Mouse (Mus musculus) neural tube, embryonic 13.5 days (tissue): Measurements from ENCODE around the gene Itpr1. TPM values are rescaled to one million over a fixed set of nuclear protein-coding genes. Genes with fewer than 3 reads are reported as not detected.

Experiments
- ATAC-seq: fragments of 200-750 bp; cut with Nextera tagmentation; 2 replicates; pipeline ENCODE4 v1.8.0; 2017; ENCODE audit warnings: low read depth, mild to moderate bottlenecking, moderate TSS enrichment, moderate library complexity
- H3K27ac ChIP-seq: fragments of 300-500 bp; sonication (generic); replicated peaks from 2 replicates; pipeline ENCODE4 v1.5.1; 2015; ENCODE audit warnings: moderate library complexity, mild to moderate bottlenecking, inconsistent platforms
- H3K27me3 ChIP-seq: fragments of 300-500 bp; sonication (generic); 2 replicates; pipeline ENCODE4 v1.6.1; 2015; ENCODE audit warnings: mild to moderate bottlenecking, inconsistent platforms
- H3K36me3 ChIP-seq: fragments of 300-500 bp; sonication (generic); 2 replicates; pipeline ENCODE4 v1.6.1; 2015; ENCODE audit warnings: mild to moderate bottlenecking, inconsistent platforms
- H3K4me1 ChIP-seq: fragments of 300-500 bp; sonication (generic); replicated peaks from 2 replicates; pipeline ENCODE4 v1.6.1; 2015; ENCODE audit warnings: inconsistent platforms
- H3K4me2 ChIP-seq: fragments of 300-500 bp; sonication (generic); 2 replicates; pipeline ENCODE4 v1.6.1; 2015; ENCODE audit warnings: inconsistent platforms, mild to moderate bottlenecking, moderate library complexity
- H3K4me3 ChIP-seq: fragments of 300-500 bp; sonication (generic); 2 replicates; pipeline ENCODE4 v1.5.1; 2015; ENCODE audit warnings: mild to moderate bottlenecking, inconsistent platforms
- H3K9ac ChIP-seq: fragments of 300-500 bp; sonication (generic); 2 replicates; pipeline ENCODE4 v1.6.1; 2015; ENCODE audit warnings: moderate library complexity, mild to moderate bottlenecking, inconsistent platforms
- H3K9me3 ChIP-seq: fragments of 300-500 bp; sonication (generic); 2 replicates; pipeline ENCODE4 v1.6.1; 2016; ENCODE audit warnings: inconsistent platforms
- WGBS: fragments of 180-500 bp; shearing (Covaris S2); methylation state at CpG from one replicate; pipeline ENCODE4 v1.1.7; 2015; 5-methylcytosine and 5-hydroxymethylcytosine counted together
- polyA plus RNA-seq: library from polyadenylated mRNA; unstranded; fragments of >200 nt; fragmentation: Nextera tagmentation; extraction: Ambion mirVana; gene quantifications from 2 replicates; pipeline ENCODE4 v1.2.1, GENCODE M21; 2015

The Itpr1 gene
- polyA plus RNA-seq, 1 experiment from 2014 or later, result 4.2 TPM

- Histone ChIP-seq H3K9ac (no peak overlapping the region), H3K4me2 (no peak overlapping the region), H3K36me3 (no peaks in the 10 kb centered on the region), H3K4me3 (no peak overlapping the region), H3K9me3 (no peaks in the 10 kb centered on the region), H3K27me3 (no peaks in the 10 kb centered on the region), H3K4me1 (no peaks in the 10 kb centered on the region; the same call in 1 of the 2 replicates), H3K27ac (no peak overlapping the region)
- ATAC-seq, result no peak
- WGBS, result 88% methylated on average over 3 of the region's 3 CpGs
These were observed 51.3 kb downstream of the Itpr1 start for GRCm38 (mm10) chr6:108264164-108264563.

DNA sequence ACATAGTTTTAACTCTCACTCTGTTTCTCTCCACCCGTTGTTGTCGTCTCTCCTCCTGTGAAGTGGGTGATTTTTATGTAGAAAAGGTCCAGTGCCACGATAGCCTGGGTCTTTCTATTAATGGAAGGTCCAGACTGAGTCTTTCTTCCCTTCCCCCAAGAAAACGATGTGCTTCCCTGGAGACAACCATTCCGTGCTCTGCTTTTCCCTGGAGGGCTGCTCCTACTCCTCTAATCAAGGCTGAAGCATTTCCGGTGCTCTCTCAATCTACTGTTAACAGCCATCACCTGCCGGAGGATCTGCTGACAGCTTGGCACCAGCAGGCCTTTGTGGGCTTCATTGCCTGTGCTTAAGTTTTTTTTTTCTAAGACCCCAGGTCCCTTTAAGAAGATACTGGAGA, 60.6 kb downstream of the Itpr1 start:
- Histone ChIP-seq H3K9me3 (no peaks in the 10 kb centered on the region), H3K4me3 (no peak overlapping the region), H3K36me3 (no peaks in the 10 kb centered on the region), H3K4me2 (no peak overlapping the region), H3K9ac (no peak overlapping the region), H3K27me3 (no peaks in the 10 kb centered on the region), H3K4me1 (no peaks in the 10 kb centered on the region), H3K27ac (no peak overlapping the region)
- ATAC-seq, result no peak
- WGBS, result 71% methylated on average over 7 of the region's 7 CpGs

- no peaks in the 10 kb centered on the region for H3K4me1 ChIP-seq
- no peak for ATAC-seq
- H3K27me3 ChIP-seq, result no peaks in the 10 kb centered on the region
- H3K27ac ChIP-seq, result no peak overlapping the region
- 68% methylated on average over 10 of the region's 10 CpGs for whole genome bisulfite sequencing
- no peaks in the 10 kb centered on the region for H3K36me3 ChIP-seq
- no peak overlapping the region for H3K4me2 ChIP-seq
- no peak overlapping the region for H3K4me3 ChIP-seq
- no peak overlapping the region for H3K9ac ChIP-seq
- H3K9me3 ChIP-seq, result no peaks in the 10 kb centered on the region
These were observed 61.6 kb downstream of the Itpr1 start for GRCm38 (mm10) chr6:108274364-108275084.

DNA sequence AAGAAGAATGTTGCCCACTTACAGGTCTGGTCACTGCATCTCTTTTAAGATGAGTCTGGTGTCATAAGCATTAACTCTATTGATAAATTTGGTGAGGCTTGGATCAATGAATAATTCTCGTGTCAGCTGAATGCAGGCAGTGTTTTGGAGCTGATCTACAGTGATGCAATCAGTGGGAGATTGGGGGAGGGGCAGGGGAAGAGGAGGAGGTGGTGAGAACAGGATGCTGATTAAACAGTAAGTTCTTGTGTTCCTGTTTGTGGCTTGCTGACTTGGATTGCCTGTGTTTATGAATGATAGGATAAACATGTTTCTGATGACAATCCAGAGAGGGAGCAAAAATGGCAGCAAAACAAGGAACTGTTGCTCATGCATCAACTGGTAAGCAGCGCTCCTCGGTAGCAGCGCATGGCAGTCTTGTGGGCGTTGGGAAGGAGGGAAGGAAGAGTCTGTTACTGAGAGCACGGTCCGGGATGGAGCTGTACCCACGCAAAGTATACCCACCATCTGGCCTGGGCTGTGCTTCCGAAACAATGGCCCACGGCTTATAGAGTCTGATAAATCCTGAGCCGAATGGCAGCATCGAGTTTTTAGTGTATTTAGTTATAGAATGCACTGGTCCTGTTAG, 64.1 kb downstream of the Itpr1 start:
- no peak overlapping the region for H3K4me3 ChIP-seq
- no peak overlapping the region for H3K9ac ChIP-seq
- 87% methylated on average over 12 of the region's 12 CpGs for WGBS
- ATAC-seq, result no peak
- H3K4me2 ChIP-seq, result no peak overlapping the region
- no peaks in the 10 kb centered on the region for H3K36me3 ChIP-seq
- H3K27me3 ChIP-seq, result no peaks in the 10 kb centered on the region
- H3K27ac ChIP-seq, result no peak overlapping the region
- H3K4me1 ChIP-seq, result no peaks in the 10 kb centered on the region
- H3K9me3 ChIP-seq, result no peaks in the 10 kb centered on the region

DNA sequence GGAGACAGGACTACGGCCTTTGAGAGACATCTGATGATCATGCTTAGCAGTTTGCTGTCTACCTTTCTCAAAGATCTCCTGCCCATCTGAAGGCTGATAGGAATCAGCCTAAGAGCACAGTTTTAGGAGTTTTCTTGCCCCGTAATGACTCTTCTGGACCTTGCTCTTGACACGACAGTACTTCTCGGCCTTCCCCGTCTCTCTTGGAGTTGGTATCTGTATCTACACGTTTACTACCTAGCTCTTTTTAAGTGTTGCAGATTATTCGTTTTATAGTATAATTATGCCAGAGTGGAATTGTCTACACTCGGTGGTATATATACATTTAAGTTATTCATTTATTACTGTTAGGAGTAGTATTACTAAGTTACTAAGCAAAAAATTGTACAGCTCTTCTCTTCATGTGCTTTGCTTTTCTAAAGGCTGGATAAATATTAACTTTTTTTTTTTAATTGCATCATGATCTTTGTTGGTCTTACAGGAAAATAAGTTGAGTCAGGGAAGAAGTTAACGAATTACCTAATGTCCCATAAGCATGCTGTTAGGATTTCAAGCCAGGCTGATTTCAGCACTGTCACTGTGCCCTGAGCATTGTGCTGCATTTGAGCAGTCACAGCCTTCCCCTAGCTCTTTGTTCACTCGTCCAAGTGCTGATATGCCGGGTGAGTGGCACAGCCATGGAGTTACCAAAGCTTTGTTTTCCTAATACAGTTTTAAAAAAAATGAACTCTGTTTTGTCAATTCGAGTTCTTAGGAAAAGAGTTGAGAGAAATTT, 64.9 kb downstream of the Itpr1 start:
- 88% methylated on average over 12 of the region's 12 CpGs for WGBS

DNA sequence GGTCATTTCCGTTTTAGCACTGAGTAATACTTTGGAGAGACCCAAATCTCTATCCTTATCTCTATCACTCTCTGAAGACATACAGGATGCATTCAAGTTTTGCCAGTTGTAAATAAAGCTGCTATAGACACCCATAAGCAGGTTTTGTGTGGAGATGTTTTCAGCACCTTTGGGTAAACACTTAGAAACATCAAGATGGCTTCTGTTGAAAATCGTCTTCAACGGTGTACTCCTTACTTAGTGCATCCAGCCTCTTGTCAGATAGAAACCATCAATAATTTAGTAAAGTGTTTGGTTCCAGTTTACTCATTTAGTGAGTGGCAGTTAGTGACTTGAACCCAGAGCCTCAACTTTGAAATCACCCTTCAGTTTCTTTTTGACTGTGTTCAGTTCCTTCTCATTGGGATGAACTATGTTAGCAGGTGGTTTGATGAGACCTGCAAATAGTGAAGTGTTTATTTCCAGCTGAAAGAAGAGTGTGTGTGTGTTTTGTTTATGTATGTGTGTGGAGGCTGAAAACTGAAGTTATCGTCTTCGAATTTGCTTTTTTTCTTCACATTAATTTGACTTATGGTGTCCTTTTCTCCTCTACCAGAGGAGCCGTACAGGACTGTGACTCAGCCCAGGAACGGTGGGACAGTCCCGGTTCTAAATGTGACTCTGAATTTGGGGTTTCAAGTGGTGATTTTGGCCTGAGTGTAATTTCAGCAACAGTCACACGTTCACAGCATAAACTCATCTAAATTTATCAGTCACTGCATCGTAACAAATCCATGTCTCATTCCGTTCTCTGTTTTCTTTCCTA, 66.1 kb downstream of the Itpr1 start:
- Histone ChIP-seq H3K36me3 (no peaks in the 10 kb centered on the region), H3K27me3 (no peaks in the 10 kb centered on the region), H3K9ac (no peak overlapping the region), H3K27ac (no peak overlapping the region), H3K4me2 (no peak overlapping the region), H3K9me3 (no peaks in the 10 kb centered on the region), H3K4me3 (no peak overlapping the region), H3K4me1 (no peaks in the 10 kb centered on the region)
- whole genome bisulfite sequencing, result 92% methylated on average over 11 of the region's 11 CpGs
- ATAC-seq, result no peak

More for the DNA sequence above, 64.9 kb downstream of the Itpr1 start:
- H3K4me2 ChIP-seq, result no peak overlapping the region
- H3K36me3 ChIP-seq, result no peaks in the 10 kb centered on the region
- no peaks in the 10 kb centered on the region for H3K27me3 ChIP-seq
- no peak overlapping the region for H3K4me3 ChIP-seq
- H3K4me1 ChIP-seq, result no peaks in the 10 kb centered on the region
- no peak overlapping the region for H3K9ac ChIP-seq
- ATAC-seq, result no peak
- H3K27ac ChIP-seq, result no peak overlapping the region
- no peaks in the 10 kb centered on the region for H3K9me3 ChIP-seq

- no peaks in the 10 kb centered on the region for H3K36me3 ChIP-seq
- no peak overlapping the region for H3K27ac ChIP-seq
- H3K9me3 ChIP-seq, result no peaks in the 10 kb centered on the region
- H3K4me2 ChIP-seq, result no peak overlapping the region
- no peak for ATAC-seq
- H3K4me1 ChIP-seq, result no peaks in the 10 kb centered on the region
- H3K9ac ChIP-seq, result no peak overlapping the region
- H3K27me3 ChIP-seq, result no peaks in the 10 kb centered on the region
- WGBS, result 94% methylated on average over 4 of the region's 4 CpGs
- H3K4me3 ChIP-seq, result no peak overlapping the region
These were observed 69.2 kb downstream of the Itpr1 start for GRCm38 (mm10) chr6:108282131-108282530.

DNA sequence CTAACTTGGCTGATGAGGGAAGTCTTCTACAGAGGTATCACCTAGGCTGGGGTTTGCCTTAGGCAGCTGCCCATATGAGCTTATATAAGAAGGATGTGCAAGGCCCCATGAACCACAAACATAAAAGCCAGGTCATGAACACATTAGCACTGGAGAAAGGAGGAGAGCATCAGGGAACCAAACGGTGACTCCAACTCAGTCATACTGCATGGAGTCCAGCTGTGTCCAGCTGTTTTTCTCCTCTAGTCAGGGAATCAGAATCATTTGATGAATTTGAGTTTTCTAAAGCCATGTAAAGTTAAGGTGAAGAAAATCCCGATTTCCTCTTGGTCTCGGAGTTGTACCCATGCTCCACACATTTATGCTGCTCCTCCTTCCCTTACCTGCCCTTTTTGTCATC, 69.7 kb downstream of the Itpr1 start:
- Histone ChIP-seq H3K4me2 (no peak overlapping the region), H3K27me3 (no peaks in the 10 kb centered on the region), H3K27ac (no peak overlapping the region), H3K9me3 (no peaks in the 10 kb centered on the region), H3K9ac (no peak overlapping the region), H3K4me3 (no peak overlapping the region), H3K4me1 (no peaks in the 10 kb centered on the region), H3K36me3 (no peaks in the 10 kb centered on the region)
- WGBS, result 92% methylated on average over 3 of the region's 3 CpGs
- no peak for ATAC-seq

DNA sequence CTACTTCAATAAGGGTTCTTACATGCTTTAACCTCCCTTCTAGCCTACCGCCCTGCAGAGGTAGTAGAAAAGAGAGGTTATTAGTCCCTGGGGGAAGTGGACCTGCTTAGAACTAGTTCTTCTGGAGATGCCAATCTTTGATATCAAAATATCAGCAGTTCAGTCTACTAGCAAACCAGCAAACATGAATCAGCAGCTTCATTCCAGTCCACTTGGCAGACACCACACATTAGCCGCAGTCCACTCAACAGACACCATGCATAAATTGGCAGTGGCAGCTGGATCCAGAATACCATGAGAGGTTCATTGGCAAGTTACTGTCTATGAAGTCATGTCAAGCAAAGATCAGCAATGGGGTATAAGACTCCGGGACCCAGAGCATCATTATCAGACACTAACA, 71.8 kb downstream of the Itpr1 start:
- Histone ChIP-seq H3K9me3 (no peaks in the 10 kb centered on the region), H3K4me2 (no peak overlapping the region), H3K27me3 (no peaks in the 10 kb centered on the region), H3K27ac (no peak overlapping the region), H3K9ac (no peak overlapping the region), H3K4me1 (no peaks in the 10 kb centered on the region), H3K4me3 (no peak overlapping the region), H3K36me3 (no peaks in the 10 kb centered on the region)
- no peak for ATAC-seq
- WGBS, result 92% methylated on average over 3 of the region's 3 CpGs

DNA sequence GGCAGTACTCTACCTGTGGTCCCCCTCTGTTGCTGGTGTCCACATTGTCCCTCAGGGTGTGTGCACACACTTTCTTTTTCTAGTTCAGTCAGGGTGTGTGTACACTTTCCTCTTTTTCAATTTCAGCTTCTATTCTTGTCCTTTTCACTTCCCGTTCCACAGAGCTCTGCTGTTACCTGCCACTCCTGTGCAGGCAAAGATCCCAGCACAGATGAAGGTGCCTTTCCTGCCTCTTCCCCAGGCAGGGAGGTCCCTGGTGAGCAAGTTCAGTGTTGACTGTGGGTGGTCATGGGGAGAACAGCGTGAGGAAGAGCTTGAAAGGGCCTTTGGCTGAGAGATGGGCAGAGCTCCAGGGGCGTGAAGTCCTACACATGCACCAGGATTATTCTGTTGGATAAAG, 76.1 kb downstream of the Itpr1 start:
- Histone ChIP-seq H3K4me1 (no peaks in the 10 kb centered on the region), H3K9me3 (no peaks in the 10 kb centered on the region), H3K4me3 (no peak overlapping the region), H3K36me3 (no peaks in the 10 kb centered on the region), H3K9ac (no peak overlapping the region), H3K27me3 (no peaks in the 10 kb centered on the region), H3K4me2 (no peak overlapping the region), H3K27ac (no peak overlapping the region)
- ATAC-seq, result no peak
- 83% methylated on average over 3 of the region's 3 CpGs for WGBS

GRCm38 (mm10) chr6:108290978-108291377, 78.1 kb downstream of the Itpr1 start:
- no peaks in the 10 kb centered on the region for H3K36me3 ChIP-seq
- no peaks in the 10 kb centered on the region for H3K27me3 ChIP-seq
- H3K4me2 ChIP-seq, result no peak overlapping the region
- no peak for ATAC-seq
- H3K27ac ChIP-seq, result no peak overlapping the region
- 93% methylated on average over 2 of the region's 2 CpGs for WGBS
- H3K9me3 ChIP-seq, result no peaks in the 10 kb centered on the region
- no peak overlapping the region for H3K4me3 ChIP-seq
- H3K9ac ChIP-seq, result no peak overlapping the region
- H3K4me1 ChIP-seq, result no peaks in the 10 kb centered on the region

DNA sequence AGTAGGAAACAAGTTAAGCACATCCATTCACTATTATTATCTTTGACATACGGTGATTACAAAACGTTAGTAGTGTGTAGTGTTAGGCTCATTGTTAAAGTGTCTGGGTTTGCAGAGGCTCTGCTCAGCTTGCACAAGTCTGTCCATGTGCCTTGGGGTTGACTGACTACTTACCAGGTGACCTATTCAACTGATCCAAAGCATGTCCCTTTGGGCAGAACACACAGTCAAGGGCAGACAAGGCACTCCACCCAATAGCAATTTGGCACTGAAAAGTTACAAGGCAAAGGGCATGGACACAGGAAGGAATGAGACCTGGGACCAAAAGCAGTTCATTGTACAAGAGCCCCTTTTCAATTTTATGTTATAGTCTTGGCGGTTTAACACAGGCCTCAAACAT, 78.7 kb downstream of the Itpr1 start:
- H3K36me3 ChIP-seq, result no peaks in the 10 kb centered on the region
- H3K27me3 ChIP-seq, result no peaks in the 10 kb centered on the region
- 91% methylated on average over 3 of the region's 3 CpGs for WGBS
- H3K4me3 ChIP-seq, result no peak overlapping the region
- H3K4me1 ChIP-seq, result no peaks in the 10 kb centered on the region
- H3K27ac ChIP-seq, result no peak overlapping the region
- no peak for ATAC-seq
- H3K9me3 ChIP-seq, result no peaks in the 10 kb centered on the region
- no peak overlapping the region for H3K4me2 ChIP-seq
- no peak overlapping the region for H3K9ac ChIP-seq
